Mouse (Mus musculus): ENCODE measurements around the gene Rtel1. TPM values are rescaled to one million over a fixed set of nuclear protein-coding genes. Genes with fewer than 3 reads are reported as not detected.

Rtel1 gene
- polyA plus RNA-seq, 1 experiment from 2014 or later = 40.6 TPM

DNA sequence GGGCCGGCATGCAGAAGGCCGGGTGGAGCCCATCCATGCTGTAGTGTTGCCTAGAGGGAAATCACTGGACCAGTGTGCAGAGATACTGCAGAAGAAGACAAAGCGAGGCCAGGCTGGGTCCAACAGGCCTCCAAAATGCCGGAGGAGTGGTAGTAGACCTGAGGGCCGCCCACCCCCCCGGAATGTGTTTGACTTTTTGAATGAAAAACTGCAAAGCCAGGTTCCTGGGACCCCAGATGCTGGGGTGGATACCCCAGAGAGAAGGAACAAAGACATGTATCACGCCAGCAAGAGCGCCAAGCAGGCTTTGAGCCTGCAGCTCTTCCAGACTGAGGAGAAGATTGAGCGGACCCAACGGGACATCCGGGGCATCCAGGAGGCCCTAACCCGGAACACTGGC is 60.2 kb downstream of the Rtel1 start, which contains the start of gene Lime1:
Lime1 (plus strand) TSS at position 301 of the 400 bp plus-strand sequence.
- no peak for ATAC-seq (ENCODE audit: low FRiP score, low read depth)
- no peaks in the 10 kb centered on the region for H3K27me3 ChIP-seq
- H3K4me1 ChIP-seq (replicated peaks) = no peaks in the 10 kb centered on the region
- no peak within 1 kb of the TSS for H3K4me2 ChIP-seq
- H3K27ac ChIP-seq (replicated peaks) = no peak within 1 kb of the TSS
- 96% methylated on average over 12 of the region's 12 CpGs for WGBS
- H3K4me3 ChIP-seq = no peak within 1 kb of the TSS
- no peaks in the 10 kb centered on the region for H3K9me3 ChIP-seq
- no peak within 1 kb of the TSS for H3K9ac ChIP-seq
- H3K36me3 ChIP-seq = peaks cover 45% of the 10 kb centered on the region

DNA sequence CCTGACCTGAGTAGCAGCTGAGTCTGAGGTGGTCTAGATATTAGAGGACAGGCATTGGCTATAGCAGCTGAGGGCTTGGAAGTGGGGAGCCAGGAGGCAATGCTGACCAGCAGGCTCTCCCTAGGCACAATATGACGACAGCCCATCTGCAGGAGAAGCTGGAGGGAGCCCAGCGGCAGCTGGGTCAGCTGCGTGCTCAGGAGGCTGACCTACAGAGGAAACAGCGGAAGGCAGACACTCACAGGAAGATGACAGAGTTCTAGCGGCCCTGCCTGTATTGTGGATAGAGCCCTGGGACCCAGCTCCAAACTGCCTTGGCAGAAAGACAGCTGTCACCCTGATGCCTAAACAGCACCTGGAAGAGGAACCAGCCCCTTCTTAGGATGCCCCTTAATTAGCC is 60.7 kb downstream of the Rtel1 start:
- Histone ChIP-seq H3K27me3 (no peaks in the 10 kb centered on the region), H3K27ac (replicated peaks) (no peak overlapping the region), H3K4me1 (replicated peaks) (0 out of 2 replicates have a peak, but pooled peaks cover 4% of the 10 kb centered on the region), H3K4me3 (no peak overlapping the region), H3K4me2 (no peak overlapping the region), H3K36me3 (peaks cover 45% of the 10 kb centered on the region), H3K9me3 (no peaks in the 10 kb centered on the region), H3K9ac (no peak overlapping the region)
- WGBS = 91% methylated on average over 5 of the region's 5 CpGs
- ATAC-seq (ENCODE audit: low FRiP score, low read depth) = no peak

- Histone ChIP-seq H3K9ac (no peak overlapping the region), H3K27me3 (no peaks in the 10 kb centered on the region), H3K4me2 (no peak overlapping the region), H3K4me3 (no peak overlapping the region), H3K27ac (replicated peaks) (no peak overlapping the region), H3K9me3 (no peaks in the 10 kb centered on the region), H3K4me1 (replicated peaks) (0 out of 2 replicates have a peak, but pooled peaks cover 11% of the 10 kb centered on the region), H3K36me3 (peaks cover 48% of the 10 kb centered on the region)
- 96% methylated on average over 5 of the region's 5 CpGs for WGBS
- no peak for ATAC-seq (ENCODE audit: low FRiP score, low read depth)
Measured at GRCm38 (mm10) chr2:181381107-181381506, 61.6 kb downstream of the Rtel1 start.

GRCm38 (mm10) chr2:181381631-181382306 is 62.2 kb downstream of the Rtel1 start:
- ATAC-seq (ENCODE audit: low FRiP score, low read depth) = no peak
- H3K36me3 ChIP-seq = peaks cover 50% of the 10 kb centered on the region

DNA sequence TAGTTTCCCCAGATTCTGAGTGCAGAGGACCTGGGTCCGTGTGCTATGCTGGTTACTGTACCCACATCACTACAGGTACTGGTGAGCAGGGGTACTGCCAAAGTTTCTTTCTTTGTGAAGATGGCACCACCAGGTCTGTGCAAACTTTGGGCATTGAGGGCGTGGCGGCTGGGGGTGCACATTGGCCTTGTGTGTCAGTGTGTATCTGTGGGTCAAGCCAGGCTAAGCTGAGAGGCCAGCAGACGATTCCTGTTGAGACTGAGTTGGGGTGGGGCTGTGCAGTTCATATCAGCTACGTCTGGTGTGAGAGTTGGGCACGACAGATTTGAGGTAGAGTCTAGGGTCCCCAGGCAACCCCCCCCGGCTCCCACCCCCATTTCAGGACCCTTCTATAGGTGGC is 64.9 kb downstream of the Rtel1 start:
- Histone ChIP-seq H3K9ac (no peak overlapping the region), H3K9me3 (no peaks in the 10 kb centered on the region), H3K4me2 (no peak overlapping the region), H3K4me3 (no peak overlapping the region), H3K36me3 (peaks cover 37% of the 10 kb centered on the region), H3K4me1 (replicated peaks) (0 out of 2 replicates have a peak, but pooled peaks cover 12% of the 10 kb centered on the region), H3K27me3 (no peaks in the 10 kb centered on the region), H3K27ac (replicated peaks) (0 out of 2 replicates have a peak overlapping the region, but pooled peaks have one; percentile 34)
- 92% methylated on average over 7 of the region's 7 CpGs for WGBS
- ATAC-seq (ENCODE audit: low FRiP score, low read depth) = 0 out of 2 replicates have a peak, but pooled peaks have one; percentile 20

More at GRCm38 (mm10) chr2:181381631-181382306, 62.2 kb downstream of the Rtel1 start:
- WGBS = 94% methylated on average over 6 of the region's 6 CpGs
- Histone ChIP-seq H3K4me3 (no peak overlapping the region), H3K9ac (no peak overlapping the region), H3K9me3 (no peaks in the 10 kb centered on the region), H3K27me3 (no peaks in the 10 kb centered on the region), H3K27ac (replicated peaks) (no peak overlapping the region), H3K4me2 (no peak overlapping the region), H3K4me1 (replicated peaks) (0 out of 2 replicates have a peak, but pooled peaks cover 12% of the 10 kb centered on the region)

- Histone ChIP-seq H3K4me1 (replicated peaks) (0 out of 2 replicates have a peak, but pooled peaks cover 12% of the 10 kb centered on the region), H3K36me3 (peaks cover 32% of the 10 kb centered on the region), H3K27ac (replicated peaks) (peak overlapping the region; percentile 34; the same call in 1 of the 2 replicates), H3K4me2 (no peak overlapping the region), H3K4me3 (no peak overlapping the region), H3K9ac (no peak overlapping the region), H3K27me3 (no peaks in the 10 kb centered on the region), H3K9me3 (no peaks in the 10 kb centered on the region)
- WGBS = 75% methylated on average over 4 of the region's 4 CpGs
- ATAC-seq (ENCODE audit: low FRiP score, low read depth) = peak; percentile 67; the same call in 1 of the 2 replicates
Measured at GRCm38 (mm10) chr2:181384919-181385391, 65.4 kb downstream of the Rtel1 start.

DNA sequence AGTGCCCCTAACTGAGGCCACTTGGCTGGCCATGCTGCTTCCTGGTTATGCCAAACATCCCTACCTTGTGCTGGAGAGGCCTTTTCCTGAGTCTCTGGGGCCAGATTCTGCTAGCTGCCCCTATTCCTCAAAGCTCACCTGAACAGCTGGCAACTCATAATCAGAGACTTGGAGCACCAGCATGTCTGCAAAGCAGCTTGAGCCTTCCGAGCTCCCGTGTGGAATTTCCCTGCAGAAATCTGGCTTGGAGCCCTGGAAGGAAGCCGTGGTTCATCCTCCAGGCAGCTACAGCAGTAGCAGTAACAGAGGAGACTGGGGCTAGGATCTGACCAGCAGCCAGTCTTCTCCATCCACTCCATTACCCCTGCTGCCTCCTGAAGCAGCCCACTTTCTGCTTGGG is 66.3 kb downstream of the Rtel1 start:
- H3K4me3 ChIP-seq = no peak overlapping the region
- no peak overlapping the region for H3K4me2 ChIP-seq
- H3K9me3 ChIP-seq = no peaks in the 10 kb centered on the region
- no peak overlapping the region for H3K9ac ChIP-seq
- H3K27ac ChIP-seq (replicated peaks) = peak overlapping the region; percentile 34
- H3K36me3 ChIP-seq = peaks cover 30% of the 10 kb centered on the region
- 0 out of 2 replicates have a peak, but pooled peaks cover 12% of the 10 kb centered on the region for H3K4me1 ChIP-seq (replicated peaks)
- 73% methylated on average over 3 of the region's 3 CpGs for WGBS
- H3K27me3 ChIP-seq = no peaks in the 10 kb centered on the region
- no peak for ATAC-seq (ENCODE audit: low FRiP score, low read depth)

- no peak for ATAC-seq (ENCODE audit: low FRiP score, low read depth)
- Histone ChIP-seq H3K4me1 (replicated peaks) (0 out of 2 replicates have a peak, but pooled peaks cover 12% of the 10 kb centered on the region), H3K27ac (replicated peaks) (no peak overlapping the region), H3K9ac (no peak overlapping the region), H3K36me3 (peaks cover 34% of the 10 kb centered on the region), H3K4me2 (no peak overlapping the region), H3K4me3 (no peak overlapping the region), H3K27me3 (no peaks in the 10 kb centered on the region), H3K9me3 (no peaks in the 10 kb centered on the region)
- 73% methylated on average over 3 of the region's 4 CpGs for WGBS
Measured at GRCm38 (mm10) chr2:181386663-181387210, 67.2 kb downstream of the Rtel1 start.

DNA sequence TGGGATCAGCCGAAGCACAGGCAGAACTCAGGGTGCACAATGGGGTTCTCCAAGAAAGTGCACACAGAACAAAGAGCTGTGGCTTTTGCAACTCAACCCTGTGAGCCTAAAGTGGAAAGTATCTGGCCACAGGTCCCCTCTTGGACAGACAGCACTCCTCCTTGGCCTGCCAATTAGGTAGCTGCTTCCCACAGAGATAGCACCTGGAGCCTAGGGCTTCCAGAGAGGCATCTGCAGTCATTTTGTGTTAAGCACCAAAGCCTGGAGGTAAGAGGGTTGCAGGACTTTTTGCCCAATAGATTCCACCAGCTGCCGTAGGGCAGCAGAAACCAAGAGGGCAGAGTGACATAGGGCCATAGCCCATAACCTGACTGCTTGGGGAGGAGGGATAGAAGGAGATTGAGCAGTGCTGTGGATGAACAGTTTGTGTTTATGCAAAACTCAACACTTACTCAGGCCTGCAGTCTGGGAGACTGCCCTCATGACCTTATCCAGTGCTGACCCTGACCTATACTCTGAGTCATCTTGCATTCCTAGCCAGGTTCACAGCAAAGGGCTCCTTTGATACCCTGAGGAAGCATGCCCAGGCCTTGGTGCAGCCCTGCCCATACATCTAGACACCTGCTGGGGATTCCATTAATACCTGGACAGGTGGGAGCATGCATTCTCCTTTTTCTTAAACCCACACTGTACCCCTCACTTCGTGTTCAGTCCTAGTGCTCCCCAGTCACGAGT is 70.8 kb downstream of the Rtel1 start:
- H3K4me3 ChIP-seq = no peak overlapping the region
- no peak overlapping the region for H3K27ac ChIP-seq (replicated peaks)
- H3K4me1 ChIP-seq (replicated peaks) = 0 out of 2 replicates have a peak, but pooled peaks cover 7% of the 10 kb centered on the region
- H3K9ac ChIP-seq = no peak overlapping the region
- 89% methylated on average over 4 of the region's 4 CpGs for WGBS
- no peaks in the 10 kb centered on the region for H3K27me3 ChIP-seq
- no peaks in the 10 kb centered on the region for H3K9me3 ChIP-seq
- ATAC-seq (ENCODE audit: low FRiP score, low read depth) = no peak
- H3K4me2 ChIP-seq = no peak overlapping the region
- peaks cover 24% of the 10 kb centered on the region for H3K36me3 ChIP-seq

GRCm38 (mm10) chr2:181391022-181391421 is 71.5 kb downstream of the Rtel1 start:
- H3K4me3 ChIP-seq = no peak overlapping the region
- 0 out of 2 replicates have a peak, but pooled peaks cover 2% of the 10 kb centered on the region for H3K4me1 ChIP-seq (replicated peaks)
- H3K36me3 ChIP-seq = peaks cover 22% of the 10 kb centered on the region
- no peak for ATAC-seq (ENCODE audit: low FRiP score, low read depth)
- H3K9ac ChIP-seq = no peak overlapping the region
- no peak overlapping the region for H3K4me2 ChIP-seq
- H3K9me3 ChIP-seq = no peaks in the 10 kb centered on the region
- no peaks in the 10 kb centered on the region for H3K27me3 ChIP-seq
- WGBS = 88% methylated on average over 15 of the region's 15 CpGs
- no peak overlapping the region for H3K27ac ChIP-seq (replicated peaks)

DNA sequence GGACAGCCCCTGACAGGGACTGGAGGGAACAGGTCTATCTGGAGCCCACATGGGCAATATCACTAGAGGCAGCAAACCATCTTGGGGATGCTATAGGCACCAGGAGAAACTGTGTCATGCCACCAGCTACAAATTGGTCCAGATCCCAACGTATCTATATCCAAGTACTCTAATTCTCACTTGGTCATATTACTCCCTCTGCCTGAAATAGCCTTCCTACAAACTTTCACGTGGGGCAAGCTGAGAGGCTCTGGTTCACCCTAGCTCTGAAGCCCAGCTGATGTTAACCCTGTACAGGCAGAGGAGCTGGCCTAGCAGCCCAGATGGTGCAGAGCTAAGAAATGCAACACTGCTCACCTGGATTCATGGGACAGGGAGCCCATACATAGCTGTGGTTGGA is 72.0 kb downstream of the Rtel1 start:
- WGBS = 72% methylated on average over 2 of the region's 2 CpGs
- Histone ChIP-seq H3K4me1 (replicated peaks) (no peaks in the 10 kb centered on the region), H3K27me3 (no peaks in the 10 kb centered on the region), H3K9ac (no peak overlapping the region), H3K36me3 (peaks cover 19% of the 10 kb centered on the region), H3K9me3 (no peaks in the 10 kb centered on the region), H3K4me2 (no peak overlapping the region), H3K4me3 (no peak overlapping the region), H3K27ac (replicated peaks) (no peak overlapping the region)
- ATAC-seq (ENCODE audit: low FRiP score, low read depth) = no peak

All from hindbrain, embryonic 15.5 days (tissue).